Mouse (Mus musculus) forebrain, embryonic 16.5 days (tissue): ENCODE results near the gene Lztr1. TPM values are rescaled to one million over a fixed set of nuclear protein-coding genes. Genes with fewer than 3 reads are reported as not detected.
"Not testable (repeated sequence)": the region's sequence is repeated elsewhere in the genome, so short reads cannot be mapped to it uniquely, and the experiment has no call there.

Experiments used
- ATAC-seq: fragments of 200-750 bp; cut with Nextera tagmentation; 2 replicates; pipeline ENCODE4 v1.8.0; 2017; ENCODE audit warnings: mild to moderate bottlenecking, moderate library complexity
- H3K27ac ChIP-seq: fragments of 300-500 bp; sonication (generic); 2 replicates; pipeline ENCODE4 v1.5.1; 2014; ENCODE audit warnings: low read length, control low read depth
- H3K27me3 ChIP-seq: fragments of 300-500 bp; sonication (generic); replicated peaks from 2 replicates; pipeline ENCODE4 v1.6.1; 2014; ENCODE audit warnings: low read length; ENCODE audit not compliant: control insufficient read depth, insufficient read depth
- H3K36me3 ChIP-seq: fragments of 300-500 bp; sonication (generic); 2 replicates; pipeline ENCODE4 v1.6.1; 2014; ENCODE audit not compliant: control insufficient read depth, insufficient read depth
- H3K4me1 ChIP-seq: fragments of 300-500 bp; sonication (generic); replicated peaks from 2 replicates; pipeline ENCODE4 v1.6.1; 2014; ENCODE audit warnings: low read length; ENCODE audit not compliant: control insufficient read depth, insufficient read depth
- H3K4me2 ChIP-seq: fragments of 300-500 bp; sonication (generic); 2 replicates; pipeline ENCODE4 v1.6.1; 2014; ENCODE audit warnings: mild to moderate bottlenecking, low read length, control low read depth
- H3K4me3 ChIP-seq: fragments of 300-500 bp; sonication (generic); replicated peaks from 2 replicates; pipeline ENCODE4 v1.5.1; 2014; ENCODE audit warnings: mild to moderate bottlenecking, low read length, control low read depth
- H3K9ac ChIP-seq: fragments of 300-500 bp; sonication (generic); replicated peaks from 2 replicates; pipeline ENCODE4 v1.6.1; 2014; ENCODE audit warnings: low read depth, low read length, control low read depth
- H3K9me3 ChIP-seq: fragments of 300-500 bp; sonication (generic); 2 replicates; pipeline ENCODE4 v1.6.1; 2016; ENCODE audit warnings: low read length; ENCODE audit not compliant: control insufficient read depth
- WGBS: fragments of 180-500 bp; shearing (Covaris S2); extraction: QIAGEN DNeasy Blood & Tissue Kit; methylation state at CpG from one replicate; pipeline ENCODE4 v1.1.7; 2014; 5-methylcytosine and 5-hydroxymethylcytosine counted together
- polyA plus RNA-seq: library from polyadenylated mRNA; unstranded; fragments of >200 nt; fragmentation: Nextera tagmentation; extraction: Ambion mirVana; gene quantifications from 2 replicates; pipeline ENCODE4 v1.2.1, GENCODE M21; 2015

Lztr1 gene
- polyA plus RNA-seq, 1 experiment from 2014 or later, result 150 TPM

GRCm38 (mm10) chr16:17499249-17499883, 9.1 kb upstream of the Lztr1 start:
- peak; percentile 77 for ATAC-seq
- H3K27me3 ChIP-seq, result no peaks in the 10 kb centered on the region
- H3K36me3 ChIP-seq, result no peaks in the 10 kb centered on the region
- no peaks in the 10 kb centered on the region for H3K9me3 ChIP-seq
- no peak overlapping the region for H3K9ac ChIP-seq
- no peak overlapping the region for H3K27ac ChIP-seq
- no peak overlapping the region for H3K4me2 ChIP-seq
- H3K4me3 ChIP-seq, result no peak overlapping the region
- peaks cover 15% of the 10 kb centered on the region for H3K4me1 ChIP-seq
- WGBS, result 18% methylated on average over 10 of the region's 10 CpGs

- Histone ChIP-seq H3K4me1 (peaks cover 5% of the 10 kb centered on the region), H3K9ac (no peak overlapping the region), H3K27ac (no peak overlapping the region), H3K27me3 (no peaks in the 10 kb centered on the region; the same call in 1 of the 2 replicates), H3K9me3 (no peaks in the 10 kb centered on the region), H3K36me3 (no peaks in the 10 kb centered on the region), H3K4me2 (no peak overlapping the region), H3K4me3 (no peak overlapping the region)
- 89% methylated on average over 4 of the region's 4 CpGs for WGBS
- ATAC-seq, result no peak
Observed at GRCm38 (mm10) chr16:17502681-17503080, 5.8 kb upstream of the Lztr1 start.

GRCm38 (mm10) chr16:17507018-17507552, 1.4 kb upstream of the Lztr1 start:
- no peak overlapping the region for H3K27ac ChIP-seq
- WGBS, result 78% methylated on average over 5 of the region's 5 CpGs
- H3K9me3 ChIP-seq, result no peaks in the 10 kb centered on the region
- H3K4me1 ChIP-seq, result peaks cover 16% of the 10 kb centered on the region
- no peak overlapping the region for H3K4me3 ChIP-seq
- no peak for ATAC-seq
- no peak overlapping the region for H3K9ac ChIP-seq
- H3K4me2 ChIP-seq, result no peak overlapping the region
- H3K27me3 ChIP-seq, result no peaks in the 10 kb centered on the region; the same call in 1 of the 2 replicates
- no peaks in the 10 kb centered on the region for H3K36me3 ChIP-seq

GRCm38 (mm10) chr16:17508031-17508430, 457 bp upstream of the Lztr1 start:
- 29% methylated on average over 3 of the region's 3 CpGs for WGBS
- not testable (repeated sequence) for ATAC-seq
- H3K27ac ChIP-seq, result peak overlapping the region; percentile 85

DNA sequence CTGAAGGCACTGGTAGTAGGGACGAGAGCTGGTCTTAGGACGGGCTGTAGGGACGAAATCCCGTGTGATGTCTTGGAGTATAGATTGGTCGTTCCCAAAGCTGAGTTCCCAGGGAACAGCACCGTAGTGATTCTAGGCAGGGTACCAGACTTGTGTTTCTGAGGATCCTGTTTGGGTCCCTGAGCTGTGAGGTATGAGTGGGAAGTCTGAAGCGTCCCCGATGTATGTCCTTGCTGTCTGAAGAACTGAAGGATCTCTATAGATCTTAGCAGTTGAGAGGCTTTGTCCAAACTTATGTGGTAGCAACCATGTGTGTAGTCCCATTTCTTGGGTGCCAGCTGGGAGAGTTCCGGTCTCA, 731 bp downstream of the Lztr1 start:
- WGBS, result 11% methylated on average over 9 of the region's 9 CpGs
- peak overlapping the region; percentile 88 for H3K4me3 ChIP-seq
- H3K4me1 ChIP-seq, result peaks cover 16% of the 10 kb centered on the region
- H3K9me3 ChIP-seq, result no peaks in the 10 kb centered on the region
- ATAC-seq, result no peak
- peak overlapping the region; percentile 81 for H3K4me2 ChIP-seq
- H3K27me3 ChIP-seq, result no peaks in the 10 kb centered on the region; the same call in 1 of the 2 replicates
- peak overlapping the region; percentile 85 for H3K27ac ChIP-seq
- H3K36me3 ChIP-seq, result no peaks in the 10 kb centered on the region
- H3K9ac ChIP-seq, result peak overlapping the region; percentile 90

More at GRCm38 (mm10) chr16:17508031-17508430, 457 bp upstream of the Lztr1 start:
- not testable (repeated sequence) for H3K9me3 ChIP-seq, H3K27me3 ChIP-seq, H3K36me3 ChIP-seq
- Histone ChIP-seq H3K4me1 (peaks cover 16% of the 10 kb centered on the region), H3K4me2 (peak overlapping the region; percentile 79), H3K4me3 (peak overlapping the region; percentile 88), H3K9ac (peak overlapping the region; percentile 90)

DNA sequence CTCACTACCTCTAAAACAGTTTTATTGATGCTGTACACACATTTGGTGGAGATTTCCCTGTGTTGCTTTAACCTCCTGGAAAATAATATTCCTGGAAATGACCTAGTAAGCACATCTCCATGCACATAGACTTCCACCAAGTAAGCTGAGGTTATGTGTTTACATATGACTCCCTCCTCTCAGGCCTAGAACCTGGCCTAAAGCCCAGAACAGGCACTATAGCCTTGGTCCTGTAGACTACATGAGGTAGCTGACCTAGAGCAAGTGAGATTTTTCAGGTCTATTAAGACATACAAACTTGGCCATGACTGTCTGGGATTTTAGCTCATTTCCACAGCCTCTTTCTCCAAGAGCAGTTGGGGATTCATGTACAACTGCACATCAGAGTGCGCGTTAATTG, 1.7 kb downstream of the Lztr1 start:
- no peaks in the 10 kb centered on the region; the same call in 1 of the 2 replicates for H3K27me3 ChIP-seq
- H3K4me3 ChIP-seq, result no peak overlapping the region
- H3K4me2 ChIP-seq, result peak overlapping the region; percentile 81
- WGBS, result 100% methylated on average over 2 of the region's 2 CpGs
- no peak overlapping the region for H3K9ac ChIP-seq
- H3K9me3 ChIP-seq, result no peaks in the 10 kb centered on the region
- no peak for ATAC-seq
- H3K4me1 ChIP-seq, result peaks cover 16% of the 10 kb centered on the region
- no peak overlapping the region for H3K27ac ChIP-seq
- H3K36me3 ChIP-seq, result no peaks in the 10 kb centered on the region

DNA sequence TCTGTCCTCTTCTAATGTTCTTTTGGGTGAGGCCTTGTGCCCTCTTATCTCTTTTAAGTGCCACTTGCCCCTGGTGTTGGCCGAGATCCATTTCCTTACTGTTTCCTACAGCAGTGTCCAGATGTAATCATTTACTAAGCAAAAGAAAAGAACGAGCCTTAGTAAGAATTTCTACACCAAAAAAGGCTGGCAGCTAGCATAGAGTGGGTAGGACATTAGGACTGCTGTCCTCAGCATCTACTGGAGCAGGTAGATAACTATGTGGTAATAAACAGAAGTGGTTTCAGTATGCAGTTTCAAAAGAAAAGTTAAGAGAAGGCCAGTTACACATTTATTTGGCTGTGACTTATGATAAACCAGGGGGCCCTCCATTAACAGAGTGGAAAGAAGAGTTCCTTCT, 2.2 kb downstream of the Lztr1 start:
- no peak overlapping the region for H3K27ac ChIP-seq
- H3K27me3 ChIP-seq, result no peaks in the 10 kb centered on the region; the same call in 1 of the 2 replicates
- 89% methylated on average over 2 of the region's 2 CpGs for WGBS
- ATAC-seq, result no peak
- H3K36me3 ChIP-seq, result no peaks in the 10 kb centered on the region
- no peak overlapping the region for H3K4me2 ChIP-seq
- H3K9ac ChIP-seq, result no peak overlapping the region
- H3K4me3 ChIP-seq, result no peak overlapping the region
- H3K4me1 ChIP-seq, result peaks cover 16% of the 10 kb centered on the region
- no peaks in the 10 kb centered on the region for H3K9me3 ChIP-seq

DNA sequence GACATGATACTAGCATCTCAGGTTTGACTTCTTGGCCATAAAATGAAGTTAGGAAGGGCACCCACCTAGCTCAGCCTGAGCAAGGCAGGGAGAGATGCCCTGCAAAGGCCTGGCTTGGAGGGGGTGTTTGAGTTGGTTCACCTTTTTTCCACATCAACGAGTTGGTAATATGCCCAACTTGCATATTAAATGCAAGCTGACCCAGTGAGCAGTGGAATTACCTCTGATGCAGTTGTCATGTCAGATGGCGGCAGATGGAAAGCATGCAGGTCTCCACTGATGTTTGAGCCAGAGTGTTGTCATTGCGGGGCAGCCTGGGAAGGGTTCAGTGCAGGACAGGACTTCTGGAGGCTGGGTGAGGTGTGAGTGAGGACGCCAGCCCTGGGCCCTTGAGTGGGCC, 2.9 kb downstream of the Lztr1 start:
- WGBS, result 94% methylated on average over 4 of the region's 4 CpGs

GRCm38 (mm10) chr16:17518910-17519309, 10.4 kb downstream of the Lztr1 start:
- Histone ChIP-seq H3K9ac (no peak overlapping the region), H3K4me3 (no peak overlapping the region), H3K27me3 (no peaks in the 10 kb centered on the region), H3K27ac (no peak overlapping the region), H3K4me2 (no peak overlapping the region), H3K36me3 (peaks cover 28% of the 10 kb centered on the region), H3K9me3 (no peaks in the 10 kb centered on the region), H3K4me1 (no peaks in the 10 kb centered on the region)
- no peak for ATAC-seq
- WGBS, result 89% methylated on average over 2 of the region's 2 CpGs

More for the DNA sequence above, 2.9 kb downstream of the Lztr1 start:
- no peak for ATAC-seq
- H3K9me3 ChIP-seq, result no peaks in the 10 kb centered on the region
- H3K4me1 ChIP-seq, result peaks cover 16% of the 10 kb centered on the region
- no peak overlapping the region for H3K9ac ChIP-seq
- no peak overlapping the region for H3K4me3 ChIP-seq
- 0 out of 2 replicates have a peak, but pooled peaks cover 2% of the 10 kb centered on the region for H3K36me3 ChIP-seq
- H3K27ac ChIP-seq, result no peak overlapping the region
- no peaks in the 10 kb centered on the region for H3K27me3 ChIP-seq
- H3K4me2 ChIP-seq, result no peak overlapping the region
